Mouse (Mus musculus) cerebellum, adult (tissue): ENCODE results near the gene Klhdc9.
"Not testable (repeated sequence)": the region's sequence is repeated elsewhere in the genome, so short reads cannot be mapped to it uniquely, and the experiment has no call there.

Source experiments
- ATAC-seq: cut with Nextera tagmentation; 2 replicates; pipeline ENCODE4 v1.9.2; 2017; ENCODE audit warnings: mild to moderate bottlenecking, moderate library complexity, mixed read lengths; ENCODE audit not compliant: insufficient number of reproducible peaks, low FRiP score, low TSS enrichment

The Klhdc9 gene

GRCm38 (mm10) chr1:171360253-171360652 lies 345 bp downstream of the Klhdc9 start:
- ATAC-seq: peak; percentile 7

- ATAC-seq: no peak
Observed at GRCm38 (mm10) chr1:171358421-171358820, 2.2 kb downstream of the Klhdc9 start.

- no peak for ATAC-seq
Observed at GRCm38 (mm10) chr1:171356814-171357213, 3.8 kb downstream of the Klhdc9 start.

- ATAC-seq: no peak
Observed at GRCm38 (mm10) chr1:171355812-171356340, 4.7 kb downstream of the Klhdc9 start.

- no peak for ATAC-seq
Observed at GRCm38 (mm10) chr1:171349210-171349609, 11.4 kb downstream of the Klhdc9 start.

GRCm38 (mm10) chr1:171348665-171349064 lies 11.9 kb downstream of the Klhdc9 start:
- no peak for ATAC-seq

GRCm38 (mm10) chr1:171346095-171346450 lies 14.5 kb downstream of the Klhdc9 start:
- no peak for ATAC-seq

- peak; percentile 88 for ATAC-seq
Observed at GRCm38 (mm10) chr1:171345225-171346094, 15.1 kb downstream of the Klhdc9 start, which contains the start of the genes Nit1 and Pfdn2. Gene Nit1, minus strand, starts transcription at chr1:171345646. Gene Pfdn2, plus strand, starts transcription at chr1:171345670.

- no peak for ATAC-seq
Observed at GRCm38 (mm10) chr1:171344715-171345114, 15.9 kb downstream of the Klhdc9 start.

GRCm38 (mm10) chr1:171343922-171344677 lies 16.5 kb downstream of the Klhdc9 start:
- ATAC-seq: no peak

GRCm38 (mm10) chr1:171342262-171343207 lies 18.1 kb downstream of the Klhdc9 start:
- no peak for ATAC-seq

GRCm38 (mm10) chr1:171330216-171330560 lies 30.4 kb downstream of the Klhdc9 start:
- no peak for ATAC-seq

GRCm38 (mm10) chr1:171329433-171330215 lies 31.0 kb downstream of the Klhdc9 start:
- ATAC-seq: peak; percentile 16

- ATAC-seq: peak; percentile 96
Observed at GRCm38 (mm10) chr1:171328839-171329432, 31.7 kb downstream of the Klhdc9 start, which contains the start of gene Dedd. Gene Dedd, plus strand, starts transcription at chr1:171329145.

- ATAC-seq: no peak
Observed at GRCm38 (mm10) chr1:171328244-171328643, 32.4 kb downstream of the Klhdc9 start.

GRCm38 (mm10) chr1:171326588-171326987 lies 34.0 kb downstream of the Klhdc9 start:
- not testable (repeated sequence) for ATAC-seq

- ATAC-seq: no peak
Observed at GRCm38 (mm10) chr1:171325571-171325970, 35.0 kb downstream of the Klhdc9 start.

GRCm38 (mm10) chr1:171322012-171322411 lies 38.6 kb downstream of the Klhdc9 start:
- ATAC-seq: no peak

GRCm38 (mm10) chr1:171321415-171321814 lies 39.2 kb downstream of the Klhdc9 start:
- ATAC-seq: no peak
